Mouse (Mus musculus) A20 (cell line): ENCODE data around the gene Atp2b2.
A peak's percentile ranks its signal among the peaks of the same experiment; 100 is the strongest.

ENCODE experiments used
- DNase-seq: peaks from one replicate; pipeline ENCODE4 v3.0.0-alpha.2; 2011; ENCODE audit warnings: low read depth, low spot score

The Atp2b2 gene

DNA sequence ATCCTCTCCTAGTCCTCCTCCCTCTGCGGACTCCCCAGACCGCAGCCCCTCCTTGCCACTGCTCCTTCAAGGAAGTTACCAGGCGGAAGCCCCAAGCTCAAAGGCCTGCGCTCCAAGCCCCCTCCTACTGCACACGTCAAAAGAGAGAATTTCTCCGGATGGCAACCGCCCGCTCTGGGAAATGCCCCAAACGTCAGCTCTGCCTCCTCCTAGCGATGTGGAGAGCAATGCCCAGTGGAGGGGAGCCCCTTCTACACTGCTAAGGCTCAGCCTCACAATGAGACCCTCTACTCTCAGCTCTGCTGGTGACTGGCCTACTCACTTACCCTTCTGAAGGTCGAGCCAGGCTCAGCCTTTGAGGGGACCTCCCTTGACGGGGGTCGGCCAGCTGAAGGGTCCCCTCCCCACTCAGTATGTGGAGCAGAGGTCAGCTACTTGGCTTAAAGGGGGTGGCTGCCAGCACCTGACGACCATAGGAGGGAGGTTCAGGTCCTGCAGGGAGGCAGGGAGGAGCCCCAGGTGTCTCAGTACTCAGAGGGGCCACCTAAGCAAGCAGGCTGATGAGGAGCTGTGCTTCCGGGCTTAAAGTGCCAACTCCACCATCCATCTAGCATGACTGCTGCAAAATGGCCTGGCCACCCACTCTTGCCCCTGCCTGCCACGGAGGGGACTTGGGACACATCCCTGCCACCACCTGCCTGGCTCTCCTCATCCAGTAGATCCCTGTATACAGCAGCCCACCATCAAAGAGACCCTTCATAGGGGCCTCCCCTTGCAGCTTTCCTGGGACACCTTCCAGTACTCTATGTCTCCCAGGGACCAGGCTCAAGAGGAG, 152.2 kb downstream of the Atp2b2 start:
- DNase-seq = no peak

- DNase-seq = no peak
These were observed 153.2 kb downstream of the Atp2b2 start for GRCm38 (mm10) chr6:113889180-113889579.

DNA sequence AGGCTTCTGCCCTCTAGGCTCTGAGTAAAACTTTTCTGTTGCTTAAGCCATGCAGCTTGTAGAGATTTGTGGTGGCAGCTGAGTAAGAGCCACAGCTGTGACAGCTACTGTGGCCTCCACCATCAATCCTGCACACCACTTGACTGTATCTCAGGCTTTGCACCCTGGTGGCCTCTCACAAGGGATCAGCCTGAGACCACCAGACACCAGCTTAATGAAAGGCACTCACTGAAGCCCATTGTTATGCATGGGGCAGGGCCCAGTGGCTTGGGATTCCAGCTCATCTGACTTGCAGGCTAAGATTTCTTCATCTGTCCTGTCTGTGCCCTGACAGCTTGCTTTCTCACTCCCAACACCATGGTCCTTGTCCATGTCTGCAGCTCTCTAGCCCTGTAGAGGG, 155.5 kb downstream of the Atp2b2 start:
- DNase-seq = no peak

- no peak for DNase-seq
These were observed 157.6 kb downstream of the Atp2b2 start for GRCm38 (mm10) chr6:113884806-113885205.

DNA sequence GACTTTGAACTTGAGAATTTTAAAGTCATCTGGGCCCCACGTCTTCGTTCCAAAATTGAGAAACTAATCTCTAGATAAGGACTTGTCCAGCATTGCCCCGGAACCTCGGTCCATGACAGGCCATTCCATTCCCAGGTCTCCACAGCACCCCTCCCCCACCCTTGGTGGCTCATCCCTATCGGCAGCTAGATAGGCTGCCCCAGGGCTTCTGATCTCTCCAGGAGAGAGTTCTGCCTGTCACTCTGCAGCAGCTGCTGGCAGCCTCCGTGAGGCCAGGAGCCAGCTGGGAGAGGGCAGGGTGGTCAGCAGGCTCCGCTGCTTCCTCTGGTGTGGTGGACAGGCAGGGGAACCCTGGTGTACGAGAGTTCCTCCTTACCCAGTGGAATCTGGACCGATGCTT, 159.2 kb downstream of the Atp2b2 start:
- DNase-seq = no peak

DNA sequence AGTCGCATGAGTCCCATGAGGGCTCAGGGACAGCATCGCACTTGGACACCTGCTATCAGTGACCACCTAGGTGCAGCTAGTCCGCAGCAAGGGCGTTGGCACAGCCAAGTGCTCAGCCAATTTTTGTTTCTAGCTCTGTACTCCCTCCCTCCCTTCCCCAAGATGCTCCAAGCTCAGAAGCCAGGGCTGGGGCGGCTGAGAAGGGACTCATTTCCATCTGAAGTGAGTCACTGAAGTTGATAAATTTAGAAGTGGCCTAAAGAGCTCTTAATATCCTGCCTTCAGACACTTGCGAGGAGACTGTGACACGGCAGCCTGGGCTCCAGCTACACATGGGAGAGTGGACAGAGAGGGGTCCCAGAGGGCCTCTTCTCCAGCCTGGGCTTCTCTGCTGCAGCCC, 160.0 kb downstream of the Atp2b2 start:
- no peak for DNase-seq

DNA sequence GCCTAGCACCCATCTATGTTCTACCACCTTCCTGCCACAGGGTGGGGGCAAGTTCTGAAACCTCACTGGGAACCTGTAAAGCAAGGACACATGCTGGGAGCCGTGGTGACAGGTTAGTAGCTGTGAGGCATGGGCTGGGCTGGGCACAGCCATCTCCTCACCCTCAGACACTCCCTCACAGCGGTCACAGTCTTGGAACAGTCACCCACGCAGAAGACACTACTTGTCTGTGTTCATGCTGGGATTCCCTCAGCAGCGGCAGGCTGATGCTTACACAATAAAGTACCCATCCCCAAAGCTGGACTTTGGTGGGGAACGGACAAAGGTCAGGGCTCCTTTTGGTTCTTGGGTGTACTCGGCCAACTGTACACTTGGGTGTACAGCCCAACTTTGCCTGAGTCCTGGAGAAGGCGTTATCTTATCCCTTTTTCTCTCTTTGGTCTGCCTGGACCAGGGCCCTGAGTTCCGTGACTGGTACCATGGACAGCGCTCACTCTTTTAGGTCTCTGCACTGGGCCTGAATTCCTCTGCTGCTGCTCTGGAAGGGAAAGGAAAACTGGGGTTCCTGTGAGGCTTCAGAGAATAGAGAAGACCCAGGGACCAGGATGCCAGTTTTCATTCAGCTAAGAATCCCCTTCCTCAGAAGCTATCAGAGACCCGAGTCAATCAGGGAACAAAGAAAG, 160.7 kb downstream of the Atp2b2 start:
- peak; percentile 6 for DNase-seq

DNA sequence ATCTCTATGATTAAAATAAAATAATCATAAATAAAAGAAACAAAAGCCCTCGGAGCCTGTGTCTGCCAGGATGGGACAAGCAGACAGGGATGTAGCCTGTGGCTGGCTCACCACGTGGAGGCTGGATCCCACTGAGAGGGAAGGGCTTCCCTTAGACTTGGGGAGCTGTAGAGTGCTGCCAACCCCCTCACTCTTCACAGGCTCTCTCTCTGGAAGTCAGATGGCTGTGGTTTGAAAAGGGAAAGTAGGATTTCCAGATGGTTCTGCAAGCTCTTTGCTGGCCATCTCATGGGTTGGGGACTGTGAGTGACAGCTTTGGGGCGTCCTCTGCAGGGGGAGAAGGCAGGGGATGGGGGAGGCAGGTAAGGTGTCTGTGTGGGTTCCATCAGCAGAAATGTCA, 163.0 kb downstream of the Atp2b2 start:
- DNase-seq = no peak

- DNase-seq = no peak
These were observed 163.8 kb downstream of the Atp2b2 start for GRCm38 (mm10) chr6:113878510-113879128.

DNA sequence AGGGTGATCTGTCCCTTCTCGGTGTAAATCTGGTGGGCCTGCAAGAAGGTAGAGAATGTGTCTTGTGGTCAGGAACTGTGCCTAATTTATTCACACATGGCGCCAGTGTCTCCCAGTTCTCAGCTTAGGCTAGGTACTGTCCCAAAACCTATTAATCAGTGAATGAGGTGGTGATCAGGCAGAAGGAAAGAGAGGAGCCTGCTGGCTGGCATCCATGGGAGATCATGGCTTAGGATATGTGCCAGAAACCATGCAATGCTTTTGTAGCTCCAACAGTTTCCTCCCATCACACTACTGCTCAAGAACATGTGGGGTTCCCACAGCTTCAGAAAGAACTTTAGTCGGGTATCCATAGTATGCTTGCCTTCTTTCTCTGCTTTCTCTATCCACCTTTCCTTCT, 165.8 kb downstream of the Atp2b2 start:
- DNase-seq = no peak

DNA sequence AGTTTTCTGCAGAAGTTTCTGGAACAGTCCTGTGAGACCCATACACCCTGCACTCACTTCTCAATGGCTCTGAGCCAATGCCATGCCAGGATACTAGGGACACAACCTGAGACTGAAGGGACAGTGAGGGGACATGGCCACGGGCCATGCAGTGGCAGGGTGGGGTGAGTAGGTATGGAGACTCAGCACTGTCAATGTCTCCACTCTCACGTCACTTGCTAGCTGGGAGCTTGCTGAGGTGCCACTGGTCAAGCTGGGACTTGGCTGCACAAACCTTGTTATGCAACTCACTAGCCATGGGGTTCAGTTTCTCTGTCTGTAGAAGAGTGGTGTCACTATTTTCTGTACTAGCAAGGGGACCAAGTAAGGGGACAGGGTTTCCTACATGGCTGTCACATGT, 167.2 kb downstream of the Atp2b2 start:
- no peak for DNase-seq

GRCm38 (mm10) chr6:113872654-113873053, 169.8 kb downstream of the Atp2b2 start:
- DNase-seq = no peak

GRCm38 (mm10) chr6:113870775-113871174, 171.6 kb downstream of the Atp2b2 start:
- no peak for DNase-seq

GRCm38 (mm10) chr6:113868552-113868951, 173.9 kb downstream of the Atp2b2 start:
- DNase-seq = no peak

DNA sequence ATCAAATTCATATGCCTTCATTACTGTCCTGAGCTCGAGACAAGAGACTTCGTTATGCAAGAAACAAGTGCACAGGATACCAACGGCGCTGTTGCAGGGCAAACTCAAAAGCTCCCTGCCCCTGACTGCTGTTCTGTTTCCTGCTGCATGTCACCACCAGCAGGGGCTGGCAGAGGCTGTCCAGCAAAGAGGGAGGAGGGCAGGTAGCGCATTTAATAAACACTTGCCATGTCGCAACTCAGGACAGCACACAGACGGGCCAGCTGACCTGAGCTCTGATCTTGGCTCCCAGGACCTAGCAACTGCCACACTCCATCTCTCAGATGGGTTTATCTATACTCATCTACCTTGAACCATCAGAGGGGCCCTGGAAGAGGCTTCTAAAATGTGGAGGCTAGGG, 176.7 kb downstream of the Atp2b2 start:
- DNase-seq = no peak

DNA sequence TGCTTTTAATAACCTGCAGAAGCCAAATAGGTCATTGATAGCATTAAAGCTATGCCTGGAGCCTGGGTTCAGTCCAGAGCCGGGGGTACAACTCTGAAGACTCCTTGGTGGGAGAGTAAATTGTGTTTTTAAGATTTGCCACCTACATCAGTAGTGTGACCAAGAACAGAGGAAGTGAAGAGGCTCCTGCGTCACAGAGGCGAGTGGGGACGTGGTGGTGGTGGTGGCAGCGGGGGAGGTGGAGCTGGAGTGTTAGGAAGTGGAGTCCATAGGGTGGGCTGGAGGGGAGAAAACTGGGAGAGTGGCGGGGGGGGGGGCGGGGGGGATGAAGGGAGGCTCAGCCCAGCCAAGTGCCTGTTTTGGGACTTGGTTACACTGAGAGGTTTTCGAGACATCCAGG, 177.6 kb downstream of the Atp2b2 start:
- no peak for DNase-seq

DNA sequence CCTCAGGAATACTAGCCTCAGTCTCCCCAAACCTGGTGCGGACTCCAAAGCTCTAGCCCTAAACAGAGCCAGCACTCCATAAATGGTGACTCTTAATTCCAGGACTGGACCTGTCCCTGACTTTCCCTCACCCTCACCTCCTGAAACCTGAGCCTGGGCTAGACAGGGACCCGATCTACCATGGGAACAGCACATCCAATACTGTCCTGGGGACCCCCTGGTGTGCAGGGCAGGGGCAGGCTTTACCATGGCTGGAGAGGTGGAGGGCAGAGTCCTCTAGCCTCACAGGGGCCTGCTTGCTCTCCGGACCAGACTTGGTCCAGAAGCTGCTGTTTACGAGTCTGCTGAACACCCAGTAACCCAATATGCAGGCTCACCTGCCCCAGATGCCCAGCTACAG, 179.5 kb downstream of the Atp2b2 start:
- DNase-seq = no peak

- no peak for DNase-seq
These were observed 180.5 kb downstream of the Atp2b2 start for GRCm38 (mm10) chr6:113861938-113862337.

GRCm38 (mm10) chr6:113861375-113861770, 181.0 kb downstream of the Atp2b2 start:
- DNase-seq = no peak

DNA sequence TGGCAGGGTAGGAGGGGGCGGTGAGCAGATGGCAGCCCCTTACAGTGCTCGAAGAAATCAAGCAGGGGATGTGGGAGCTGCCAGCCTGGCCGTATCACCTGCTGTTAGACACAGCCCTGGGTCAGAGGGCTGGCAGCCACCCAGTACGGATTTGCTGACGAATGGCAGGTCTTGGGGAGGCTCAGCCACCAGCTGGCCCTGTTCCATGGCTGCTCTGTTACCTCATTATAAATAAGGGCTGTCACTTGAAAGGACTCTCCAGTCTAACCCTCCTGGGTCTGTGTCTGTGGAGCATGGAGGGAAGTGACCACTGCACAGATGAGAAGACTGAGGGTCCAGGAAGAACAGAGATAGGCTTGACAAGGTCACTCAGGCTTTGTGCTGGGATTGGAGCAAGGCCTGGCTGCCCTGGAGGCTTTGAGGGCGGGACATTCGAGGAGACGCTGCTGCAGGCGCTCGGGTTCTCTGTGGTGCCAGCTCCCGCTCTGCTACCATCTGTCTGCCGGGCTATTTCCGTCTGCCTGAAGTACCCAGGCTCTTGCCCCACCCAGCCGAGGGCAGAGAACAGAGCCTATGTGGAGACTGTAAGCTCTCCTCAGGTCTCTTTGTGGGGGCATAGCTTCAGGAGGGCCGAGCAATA, 181.6 kb downstream of the Atp2b2 start:
- no peak for DNase-seq

DNA sequence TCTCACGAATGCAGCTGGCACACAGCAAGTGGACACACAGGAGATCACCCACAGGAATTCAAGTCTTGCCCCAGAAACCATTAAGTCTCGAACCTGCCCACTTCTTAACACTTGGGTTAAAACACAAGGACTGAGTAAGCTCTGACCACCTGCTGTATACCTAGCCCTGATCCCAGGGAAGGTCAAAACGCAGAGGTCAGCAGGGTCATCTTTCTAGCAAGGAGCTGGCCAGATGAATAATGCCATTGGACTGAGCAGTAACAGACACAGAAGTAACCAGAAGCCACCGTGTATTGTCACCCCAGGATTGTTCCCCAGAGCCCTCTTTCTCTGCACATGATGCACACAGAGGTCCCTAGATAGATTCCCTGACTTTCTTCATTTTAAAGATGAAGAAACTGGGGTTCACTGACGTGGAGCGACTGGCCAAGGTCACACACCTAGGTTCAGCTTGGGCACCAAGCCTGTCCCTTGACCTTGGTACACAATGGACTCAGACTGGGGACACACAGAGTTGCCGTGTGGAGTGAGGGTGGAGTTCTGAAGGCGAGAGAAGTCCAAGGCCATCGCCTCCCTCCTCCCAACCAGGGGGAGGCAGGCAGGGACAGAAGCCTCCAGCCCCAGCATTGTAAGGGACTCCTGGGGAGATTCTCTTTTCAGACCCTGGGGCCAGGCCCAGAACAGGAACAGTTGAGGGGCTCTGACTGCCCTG, 182.2 kb downstream of the Atp2b2 start:
- DNase-seq = no peak

DNA sequence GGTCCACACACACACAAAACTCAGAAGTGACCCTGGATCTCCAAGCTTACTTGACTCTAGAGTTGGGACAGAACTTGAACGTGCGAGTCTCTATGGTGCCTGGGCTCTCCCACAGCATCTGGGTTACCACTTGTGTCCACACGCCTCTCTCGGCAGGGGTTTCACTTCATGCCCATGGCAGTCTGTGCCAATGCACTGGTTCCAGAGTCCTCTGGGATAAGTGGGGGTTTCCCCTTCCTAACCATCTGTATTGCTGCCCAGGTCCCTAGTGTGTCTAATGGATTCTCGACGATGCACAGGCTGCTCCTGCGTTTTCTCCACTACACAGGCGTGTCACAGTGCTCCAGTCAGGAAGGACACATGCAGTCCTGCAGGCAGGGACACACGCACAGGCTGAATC, 184.1 kb downstream of the Atp2b2 start:
- DNase-seq = no peak
